Mouse (Mus musculus) ES-E14 (cell line): Measurements from ENCODE around the gene Tpm3. TPM values are rescaled to one million over a fixed set of nuclear protein-coding genes. Genes with fewer than 3 reads are reported as not detected.

Experiments
- DNase-seq: peaks from one replicate; pipeline ENCODE4 v3.0.0-alpha.2; 2013; ENCODE audit warnings: low read depth, low spot score
- H3K27ac ChIP-seq: 2 replicates; pipeline ENCODE4 v1.5.1; 2012; ENCODE audit warnings: low read depth, mild to moderate bottlenecking, low read length, moderate library complexity, mixed read lengths; ENCODE audit not compliant: poor library complexity, insufficient read depth, severe bottlenecking
- H3K36me3 ChIP-seq: 2 replicates; pipeline ENCODE4 v1.6.1; 2012; ENCODE audit warnings: mild to moderate bottlenecking, low read length, moderate library complexity, mixed read lengths; ENCODE audit not compliant: control insufficient read depth, poor library complexity, insufficient read depth, severe bottlenecking
- H3K4me1 ChIP-seq, 2 experiments: fragments of 150-350 bp in 1 of 2; sonication (generic) in 1 of 2; 2 replicates each; pipeline ENCODE4 v1.6.1; 2012; ENCODE audit warnings: low read length in 2 of 2, mild to moderate bottlenecking in 1 of 2, mixed read lengths in 1 of 2; ENCODE audit not compliant: control insufficient read depth in 2 of 2, insufficient read depth in 2 of 2, poor library complexity in 1 of 2
- H3K4me3 ChIP-seq, 2 experiments: fragments of 150-350 bp in 1 of 2; sonication (generic) in 1 of 2; 2 replicates each; pipeline ENCODE4 v1.5.1; 2012; ENCODE audit warnings: low read length in 2 of 2, low read depth in 1 of 2, mild to moderate bottlenecking in 1 of 2, mixed read lengths in 1 of 2; ENCODE audit not compliant: insufficient read depth in 1 of 2, poor library complexity in 1 of 2, severe bottlenecking in 1 of 2
- H3K9ac ChIP-seq: 2 replicates; pipeline ENCODE4 v1.6.1; 2012; ENCODE audit warnings: low read depth, mild to moderate bottlenecking, low read length, mixed read lengths; ENCODE audit not compliant: poor library complexity, insufficient read depth, severe bottlenecking
- H3K9me3 ChIP-seq: fragments of 150-350 bp; sonication (generic); 2 replicates; pipeline ENCODE4 v1.6.1; 2012; ENCODE audit warnings: low read depth, mild to moderate bottlenecking, low read length; ENCODE audit not compliant: control insufficient read depth, insufficient read depth
- CHD2 ChIP-seq: IDR thresholded peaks from 2 replicates; pipeline ENCODE4 v1.6.1; 2014; ENCODE audit warnings: mild to moderate bottlenecking, low read depth, low read length, inconsistent platforms
- HCFC1 ChIP-seq: IDR thresholded peaks from 2 replicates; pipeline ENCODE4 v1.6.1; 2012; ENCODE audit warnings: low read length, inconsistent platforms, borderline replicate concordance; ENCODE audit not compliant: insufficient read depth
- MAFK ChIP-seq: IDR thresholded peaks from 2 replicates; pipeline ENCODE4 v1.6.1; 2014; ENCODE audit warnings: mild to moderate bottlenecking, low read depth, low read length, inconsistent platforms; ENCODE audit not compliant: insufficient read depth
- ZC3H11A ChIP-seq: IDR thresholded peaks from 2 replicates; pipeline ENCODE4 v1.6.1; 2012; ENCODE audit warnings: low read depth, mild to moderate bottlenecking, inconsistent platforms, low read length, borderline replicate concordance
- ZNF384 ChIP-seq: IDR thresholded peaks from 2 replicates; pipeline ENCODE4 v1.6.1; 2012; ENCODE audit warnings: low read depth, low read length, inconsistent platforms
- in situ Hi-C, 2 experiments: fragments of 600-800 bp; cut with MboI; formaldehyde crosslinking; loops; one replicate each; pipeline ENCODE4 v1.15.1; 2025; ENCODE audit warnings: low sequenced_read_pairs in 2 of 2, inconsistent platforms in 1 of 2; ENCODE audit not compliant: unreplicated experiment in 2 of 2
- total RNA-seq: library from RNA; depleted of rRNA; stranded (reverse); fragments of 300-350 nt; gene quantifications from 2 replicates; pipeline ENCODE4 v1.2.3, GENCODE M21; 2012

Gene Tpm3
- total RNA-seq, 1 experiment = 287 TPM

GRCm38 (mm10) chr3:90076921-90077716 lies 4.7 kb downstream of the Tpm3 start:
- H3K9ac ChIP-seq = 0 out of 2 replicates have a peak overlapping the region, but pooled peaks have one; percentile 35
- in situ Hi-C loops = no loop called here
- peaks cover 4 to 7% of the 10 kb centered on the region in 2 experiments; a peak in 3 of 4 replicates for H3K4me1 ChIP-seq
- H3K36me3 ChIP-seq = 0 out of 2 replicates have a peak, but pooled peaks cover under 1% of the 10 kb centered on the region
- H3K9me3 ChIP-seq = no peaks in the 10 kb centered on the region
- H3K4me3 ChIP-seq = peak overlapping the region; percentile 15 to 36; a peak in 3 of 4 replicates
- peak; percentile 95 for DNase-seq
- TF ChIP-seq CHD2 (no peak), ZC3H11A (no peak), MAFK (no peak), ZNF384 (no peak; the same call in 1 of the 2 replicates), HCFC1 (no peak)
- peak overlapping the region; percentile 57 for H3K27ac ChIP-seq

- Histone ChIP-seq H3K9me3 (no peaks in the 10 kb centered on the region), H3K9ac (no peak overlapping the region), H3K27ac (no peak overlapping the region), H3K4me3 (no peak overlapping the region), H3K36me3 (peaks cover 6% of the 10 kb centered on the region), H3K4me1 (peaks cover 8 to 9% of the 10 kb centered on the region in 2 experiments; a peak in 3 of 4 replicates)
- no peak for TF ChIP-seq ZNF384
- no peak for TF ChIP-seq MAFK
- no peak for TF ChIP-seq CHD2
- TF ChIP-seq ZC3H11A = no peak
- TF ChIP-seq HCFC1 = no peak
- in situ Hi-C loops = no loop called here
- no peak for DNase-seq
Observed at GRCm38 (mm10) chr3:90078224-90078623, 5.8 kb downstream of the Tpm3 start.

GRCm38 (mm10) chr3:90079133-90079762 lies 6.8 kb downstream of the Tpm3 start:
- Histone ChIP-seq H3K9me3 (no peaks in the 10 kb centered on the region), H3K4me3 (peak overlapping the region; percentile 89 to 95), H3K36me3 (peaks cover 6% of the 10 kb centered on the region), H3K27ac (peak overlapping the region; percentile 99), H3K9ac (peak overlapping the region; percentile 96), H3K4me1 (peaks cover 13 to 14% of the 10 kb centered on the region in 2 experiments; a peak in 3 of 4 replicates)
- in situ Hi-C loops = no loop called here
- TF ChIP-seq MAFK (no peak), ZNF384 (no peak), CHD2 (no peak), ZC3H11A (no peak), HCFC1 (no peak)
- peak; percentile 98 for DNase-seq

GRCm38 (mm10) chr3:90079763-90080497 lies 7.5 kb downstream of the Tpm3 start:
- TF ChIP-seq CHD2 = no peak
- no peak; the same call in 1 of the 2 replicates for TF ChIP-seq HCFC1
- TF ChIP-seq ZNF384 = no peak
- TF ChIP-seq MAFK = no peak
- no peak for TF ChIP-seq ZC3H11A
- H3K9ac ChIP-seq = peak overlapping the region; percentile 96
- H3K4me1 ChIP-seq = peaks cover 13 to 18% of the 10 kb centered on the region in 2 experiments; a peak in 3 of 4 replicates
- peak; percentile 87 for DNase-seq
- peak overlapping the region; percentile 99 for H3K27ac ChIP-seq
- in situ Hi-C loops = no loop called here
- no peaks in the 10 kb centered on the region for H3K9me3 ChIP-seq
- peak overlapping the region; percentile 89 to 95 for H3K4me3 ChIP-seq
- peaks cover 6% of the 10 kb centered on the region for H3K36me3 ChIP-seq
